Mouse (Mus musculus) lung, adult 2 months (tissue): Measurements from ENCODE around the gene Gclm. TPM values are rescaled to one million over a fixed set of nuclear protein-coding genes. Genes with fewer than 3 reads are reported as not detected.
"Not testable (repeated sequence)": the region's sequence is repeated elsewhere in the genome, so short reads cannot be mapped to it uniquely, and the experiment has no call there.

Experiments
- DNase-seq: peaks from one replicate; pipeline ENCODE4 v3.0.0; 2022
- H3K4me1 ChIP-seq: fragments of 200-500 bp; 2 replicates; pipeline ENCODE4 v1.6.1; 2011; ENCODE audit warnings: low read length; ENCODE audit not compliant: control insufficient read depth, insufficient read depth
- H3K4me3 ChIP-seq: fragments of 200-500 bp; replicated peaks from 2 replicates; pipeline ENCODE3; 2011; ENCODE audit warnings: low read depth, mild to moderate bottlenecking, control low read depth, low read length; ENCODE audit errors: extremely low read depth
- CTCF ChIP-seq: fragments of 200-500 bp; IDR thresholded peaks from 2 replicates; pipeline ENCODE4 v1.5.1; 2011; ENCODE audit warnings: mild to moderate bottlenecking, low read length, control low read depth; ENCODE audit not compliant: insufficient read depth
- POLR2A ChIP-seq: fragments of 200-500 bp; IDR thresholded peaks from 2 replicates; pipeline ENCODE4 v1.6.1; 2011; ENCODE audit warnings: low read depth, mild to moderate bottlenecking, control low read depth, low read length, borderline replicate concordance; ENCODE audit errors: extremely low read depth
- WGBS: fragments of 180-500 bp; shearing (Covaris S2); methylation state at CpG from one replicate; pipeline ENCODE4 v1.1.7; 2018; 5-methylcytosine and 5-hydroxymethylcytosine counted together
- polyA plus RNA-seq: library from polyadenylated mRNA; depleted of rRNA; stranded (reverse); fragments of >200 nt; gene quantifications from 2 replicates; pipeline ENCODE4 v1.2.3, GENCODE M21; 2012

Gene Gclm
- polyA plus RNA-seq, 1 experiment: 43.6 TPM

DNA sequence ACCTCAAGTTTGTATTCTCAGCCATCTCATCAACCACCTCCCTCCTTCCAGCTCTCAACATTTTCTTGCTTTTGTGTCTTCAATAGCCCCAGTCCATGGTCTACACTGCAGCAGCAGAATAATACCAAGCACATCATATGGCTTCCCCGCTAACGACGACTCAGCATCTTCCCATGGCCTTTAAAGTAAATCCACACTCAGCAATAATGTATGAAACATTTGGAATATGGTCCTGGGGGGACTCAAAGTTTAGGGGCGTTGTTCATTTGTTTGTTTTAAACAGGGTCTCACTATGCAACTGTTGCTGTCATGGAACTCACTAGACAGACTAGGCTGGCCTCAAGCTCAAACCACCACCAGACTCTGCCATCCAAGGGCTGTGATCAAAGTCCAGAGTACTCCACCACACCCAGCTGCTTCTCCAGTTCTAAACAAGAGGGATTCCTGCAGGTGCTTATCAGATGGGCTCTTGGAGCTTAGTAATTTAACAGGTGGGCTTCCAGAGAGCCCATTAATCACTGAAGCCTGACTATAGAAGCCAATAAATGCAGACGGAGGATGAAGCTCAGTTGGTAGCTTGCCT, 43.3 kb downstream of the Gclm start:
- no peak for DNase-seq
- Histone ChIP-seq H3K4me3 (no peak overlapping the region), H3K4me1 (no peaks in the 10 kb centered on the region)
- TF ChIP-seq POLR2A: no peak
- no peak for TF ChIP-seq CTCF
- WGBS: 83% methylated on average over 5 of the region's 5 CpGs

DNA sequence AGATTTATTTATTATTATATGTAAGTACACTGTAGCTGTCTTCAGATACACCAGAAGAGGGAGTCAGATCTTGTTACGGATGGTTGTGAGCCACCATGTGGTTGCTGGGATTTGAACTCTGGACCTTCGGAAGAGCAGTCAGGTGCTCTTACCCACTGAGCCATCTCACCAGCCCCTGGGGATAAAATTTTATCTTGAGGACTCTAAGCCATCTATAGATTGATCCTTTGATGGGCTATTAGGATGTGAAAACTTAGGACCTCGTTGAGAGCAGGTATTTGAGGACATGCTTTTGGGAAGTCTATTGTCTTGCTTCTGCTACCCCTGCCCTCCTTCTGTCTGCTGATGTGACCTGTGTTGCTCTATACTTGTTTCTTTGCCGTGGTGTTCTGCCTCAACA, 44.0 kb downstream of the Gclm start:
- not testable (repeated sequence) for H3K4me1 ChIP-seq, DNase-seq, H3K4me3 ChIP-seq
- 68% methylated on average over 4 of the region's 4 CpGs for WGBS

DNA sequence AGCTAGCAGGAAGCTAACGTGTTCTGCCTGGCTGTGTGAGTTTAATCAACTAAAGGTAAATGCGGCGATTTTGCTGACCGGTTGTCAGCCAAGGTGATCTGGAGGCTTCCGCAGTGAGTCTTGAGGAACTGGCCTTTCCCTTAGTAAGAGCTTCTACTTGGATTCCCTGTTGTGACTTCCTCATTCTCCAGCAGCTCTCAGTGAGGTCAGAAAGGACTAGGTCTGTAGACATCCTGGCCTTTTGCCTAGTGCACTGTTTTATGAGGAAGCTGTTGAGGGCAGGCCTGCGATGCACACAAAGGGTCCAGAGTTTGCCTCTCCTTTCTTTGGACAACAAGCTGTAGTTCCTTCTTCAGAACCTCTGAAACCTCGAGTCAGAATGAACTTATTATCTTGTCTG, 45.3 kb downstream of the Gclm start:
- no peak for TF ChIP-seq POLR2A
- TF ChIP-seq CTCF: no peak
- no peak overlapping the region for H3K4me3 ChIP-seq
- peak; percentile 27 for DNase-seq
- no peaks in the 10 kb centered on the region for H3K4me1 ChIP-seq
- WGBS: 46% methylated on average over 7 of the region's 7 CpGs

DNA sequence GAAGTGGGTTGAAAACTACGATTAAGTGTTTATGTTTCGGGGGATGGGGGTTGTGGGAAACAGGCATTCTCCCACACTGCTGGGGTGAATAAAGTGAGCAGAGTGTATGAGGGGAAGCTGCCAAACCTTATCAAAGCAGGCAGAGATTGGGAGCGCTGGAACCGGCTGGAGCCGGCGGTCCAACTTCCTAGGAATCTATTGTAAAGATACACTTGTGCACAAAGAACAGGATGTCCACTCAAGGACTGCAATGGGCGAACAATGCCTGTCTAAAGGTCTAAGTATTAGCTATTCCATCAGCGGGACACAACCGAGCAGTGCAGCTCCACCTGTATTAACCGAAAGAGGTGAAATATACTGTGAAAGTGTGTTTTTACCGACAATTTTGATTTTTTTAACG, 46.5 kb downstream of the Gclm start:
- no peak for DNase-seq
- peak overlapping the region; percentile 14 for H3K4me3 ChIP-seq

DNA sequence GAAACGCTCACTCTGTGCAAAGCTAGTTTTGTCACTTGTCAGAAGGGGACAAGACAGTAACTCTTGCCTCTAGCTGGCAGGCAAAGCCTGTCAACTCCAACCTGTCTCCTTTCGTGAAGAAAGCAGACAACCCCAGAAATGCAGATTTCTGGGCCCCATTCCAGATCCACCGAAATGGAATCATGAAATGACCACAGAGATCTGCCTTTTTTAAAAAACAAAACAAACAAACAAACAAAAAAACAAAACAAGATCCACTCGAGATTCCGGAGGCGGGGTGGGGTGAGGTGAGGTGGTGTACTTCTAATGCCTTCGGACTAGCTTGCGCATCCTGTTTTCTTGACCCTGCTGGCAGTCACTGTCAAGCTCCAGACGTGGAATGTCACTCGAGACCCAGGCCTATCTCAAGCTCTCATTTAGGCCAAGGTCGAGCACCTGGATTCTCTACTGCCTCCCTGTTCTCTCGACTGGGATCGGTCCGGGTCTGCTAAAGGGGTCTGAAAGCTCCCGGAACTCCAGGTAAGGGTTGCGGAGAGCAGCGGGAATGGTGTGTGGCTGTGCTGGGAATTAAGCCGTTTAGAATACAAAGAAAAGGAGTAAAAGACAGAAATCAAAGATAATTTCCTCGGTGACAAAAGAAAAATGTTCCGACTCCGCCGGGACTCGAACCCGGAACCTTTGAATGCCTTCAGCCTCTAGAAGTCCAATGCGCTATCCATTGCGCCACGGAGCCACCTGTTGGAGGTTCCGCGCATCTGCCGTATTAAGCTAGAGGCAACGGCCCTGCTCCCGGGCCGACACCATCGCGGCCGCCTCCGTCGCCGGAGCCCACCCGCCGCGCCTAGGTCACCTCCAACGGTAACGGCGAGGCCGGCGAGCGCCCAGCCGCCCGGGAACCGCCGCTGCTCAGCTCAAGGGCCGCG, 47.2 kb downstream of the Gclm start:
- Histone ChIP-seq H3K4me3 (peak overlapping the region; percentile 90), H3K4me1 (no peaks in the 10 kb centered on the region)
- TF ChIP-seq CTCF (peak; percentile 1; the same call in 1 of the 2 replicates), POLR2A (no peak; the same call in 1 of the 2 replicates)
- WGBS: 5% methylated on average over 54 of the region's 54 CpGs
- peak; percentile 99 for DNase-seq

More for the DNA sequence above, 46.5 kb downstream of the Gclm start:
- WGBS: 26% methylated on average over 12 of the region's 12 CpGs
- no peak for TF ChIP-seq POLR2A
- no peak for TF ChIP-seq CTCF
- H3K4me1 ChIP-seq: no peaks in the 10 kb centered on the region

DNA sequence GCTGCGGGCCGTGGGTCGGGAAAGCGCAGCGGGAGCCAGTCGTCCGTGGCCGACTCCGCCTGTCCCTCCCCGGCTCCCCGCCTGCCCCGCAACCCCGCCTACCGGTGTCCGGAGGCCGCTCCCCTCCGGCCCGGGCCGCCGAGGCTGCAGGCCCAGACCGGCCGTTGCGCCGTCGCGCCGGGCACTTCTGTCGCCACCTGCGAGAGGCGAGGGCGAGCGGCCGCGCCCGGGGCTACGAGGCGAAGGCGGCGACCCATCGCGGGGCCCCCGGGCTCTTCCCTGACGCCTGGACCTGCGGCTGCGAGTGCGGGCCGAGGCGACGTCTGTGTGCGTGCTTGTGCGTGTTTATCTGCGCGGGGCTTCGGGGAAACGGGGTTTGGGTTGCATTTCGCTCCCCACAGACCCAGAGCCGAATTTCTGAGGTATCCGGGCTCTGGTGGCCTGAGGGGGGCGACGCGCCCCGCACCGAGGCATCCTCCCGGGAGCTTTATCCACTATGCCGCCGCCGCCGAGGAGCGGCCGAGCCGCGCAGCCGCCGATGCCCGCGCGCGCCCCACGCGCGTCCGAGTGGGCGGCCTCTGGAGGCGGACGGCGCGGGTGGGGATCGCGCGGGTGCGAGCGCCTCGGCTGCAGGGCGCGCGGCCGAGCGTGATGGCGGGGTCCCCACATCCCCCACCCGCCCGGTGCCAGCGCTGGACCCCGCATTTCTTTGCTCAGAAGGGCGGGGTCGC, 48.0 kb downstream of the Gclm start:
- Histone ChIP-seq H3K4me3 (peak overlapping the region; percentile 90), H3K4me1 (no peaks in the 10 kb centered on the region)
- TF ChIP-seq POLR2A (no peak; the same call in 1 of the 2 replicates), CTCF (no peak)
- under 1% methylated on average over 105 of the region's 105 CpGs for WGBS
- DNase-seq: no peak

DNA sequence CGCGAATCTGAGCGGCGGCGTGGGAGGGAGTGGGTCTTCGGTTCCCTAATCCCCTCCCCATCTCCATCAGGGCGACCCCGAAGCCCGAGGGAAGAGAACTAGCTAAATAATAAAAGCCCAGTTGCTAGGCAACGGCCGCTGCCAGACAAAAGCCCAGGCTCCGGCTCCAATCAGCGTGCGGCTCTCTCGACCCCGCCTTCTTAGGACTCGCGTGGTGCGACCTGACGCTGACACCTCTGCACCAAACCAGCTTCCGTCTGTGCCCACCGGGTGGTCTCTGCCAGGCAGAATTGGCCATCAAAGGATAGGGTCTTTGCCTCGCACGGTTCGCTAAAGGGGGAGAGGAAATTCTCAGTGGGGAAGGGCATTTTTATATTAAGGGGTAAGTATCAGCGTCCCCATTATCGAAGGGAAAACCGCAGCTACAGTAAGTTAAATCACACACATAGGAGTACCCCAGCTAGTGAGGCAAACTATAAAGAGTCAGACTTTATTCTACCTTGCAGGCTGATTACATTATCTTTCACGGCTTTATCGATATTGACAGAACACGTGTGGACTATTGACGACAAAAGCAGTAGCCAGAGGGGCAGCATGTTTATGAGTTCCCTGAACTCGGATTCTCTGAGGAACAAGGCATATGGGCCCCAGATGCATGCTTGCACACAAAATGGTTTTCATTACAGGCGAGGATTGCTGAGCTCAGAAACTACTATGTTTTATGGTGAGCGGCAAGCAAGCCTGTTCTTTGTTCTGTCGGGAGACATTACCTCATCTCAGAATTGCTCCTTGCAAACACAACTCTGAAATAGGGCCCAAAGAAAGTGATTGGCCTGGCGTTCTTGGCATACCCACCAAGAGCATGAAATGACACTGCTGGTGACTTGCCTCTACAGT, 48.8 kb downstream of the Gclm start, which contains the start of gene Bcar3:
Gene Bcar3, plus strand, starts transcription at position 183 of the 897 bp plus-strand sequence.
- 8% methylated on average over 37 of the region's 37 CpGs for WGBS

DNA sequence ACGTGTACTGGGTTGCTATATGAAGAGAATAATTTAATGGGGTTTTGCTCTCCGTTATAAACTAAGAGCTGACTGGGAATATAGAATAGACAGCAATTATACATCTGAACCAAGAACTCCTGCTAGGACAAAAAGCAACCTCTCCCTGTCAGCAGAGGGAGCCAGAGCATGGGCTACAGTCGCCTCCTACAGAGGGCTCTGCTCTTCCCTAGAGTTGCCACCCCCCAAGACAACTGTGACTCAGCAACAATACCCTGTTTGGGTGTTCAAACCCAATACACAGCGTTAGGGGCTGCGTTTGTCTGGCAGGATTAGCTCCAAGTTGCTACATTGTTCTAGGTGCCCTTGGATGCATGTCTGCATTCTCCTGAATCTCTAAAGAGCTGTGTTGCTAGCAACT, 50.2 kb downstream of the Gclm start:
- WGBS: 14% methylated on average over 5 of the region's 5 CpGs
- TF ChIP-seq CTCF: peak; percentile 74
- TF ChIP-seq POLR2A: no peak
- Histone ChIP-seq H3K4me1 (no peaks in the 10 kb centered on the region), H3K4me3 (no peak overlapping the region)
- DNase-seq: peak; percentile 28

More for the DNA sequence above, 48.8 kb downstream of the Gclm start, which contains the start of gene Bcar3:
- Histone ChIP-seq H3K4me1 (no peaks in the 10 kb centered on the region), H3K4me3 (peak within 1 kb of the TSS; percentile 90)
- DNase-seq: peak; percentile 85
- no peak for TF ChIP-seq POLR2A
- no peak for TF ChIP-seq CTCF

DNA sequence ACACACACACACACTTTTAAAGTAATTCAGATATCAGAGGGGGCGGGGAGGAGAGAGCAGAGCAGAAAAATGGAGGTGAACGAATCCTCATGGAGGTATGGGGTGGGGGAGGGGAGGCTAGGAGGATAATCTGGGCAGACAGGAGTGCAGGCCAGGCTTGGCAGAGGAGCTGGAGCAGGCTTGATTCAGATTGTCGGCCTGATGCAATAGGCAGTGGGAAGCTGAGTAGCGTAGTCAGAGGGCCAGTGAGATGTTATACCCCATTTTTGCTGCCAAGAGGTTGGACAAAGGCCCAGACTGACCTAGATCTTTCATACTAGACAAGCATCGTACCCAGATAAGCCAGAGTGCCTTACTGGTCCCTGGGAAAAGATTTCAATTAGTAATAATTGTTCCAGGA, 51.6 kb downstream of the Gclm start:
- 48% methylated on average over 5 of the region's 5 CpGs for WGBS
- H3K4me3 ChIP-seq: no peak overlapping the region
- TF ChIP-seq CTCF: no peak
- TF ChIP-seq POLR2A: no peak
- H3K4me1 ChIP-seq: no peaks in the 10 kb centered on the region
- no peak for DNase-seq
